Mouse (Mus musculus): ENCODE measurements around the gene Boll. TPM values are rescaled to one million over a fixed set of nuclear protein-coding genes. Genes with fewer than 3 reads are reported as not detected.
A peak's percentile ranks its signal among the peaks of the same experiment; 100 is the strongest.
"Not testable (repeated sequence)": the region's sequence is repeated elsewhere in the genome, so short reads cannot be mapped to it uniquely, and the experiment has no call there.

Gene Boll
- polyA plus RNA-seq, 1 experiment from 2014 or later: 0.90 TPM

DNA sequence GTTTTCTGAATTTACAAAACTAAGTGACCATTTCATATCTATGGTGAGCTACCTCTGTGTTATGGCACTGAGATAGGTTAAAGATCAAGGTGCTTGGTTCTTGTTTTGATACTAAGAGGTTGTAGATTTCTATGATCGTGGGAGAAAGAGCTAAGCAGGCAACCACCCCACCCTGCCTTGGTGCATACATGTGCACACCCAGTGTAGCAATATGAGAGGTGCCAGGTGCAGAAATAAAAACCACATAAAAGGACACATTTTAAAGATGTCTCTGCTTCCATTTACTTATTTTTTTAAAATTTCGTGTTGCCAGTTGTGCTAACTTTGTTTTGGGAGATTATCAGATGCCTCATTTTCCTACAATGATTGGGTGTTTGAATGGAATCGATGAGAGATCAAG is 9.4 kb upstream of the Boll start:
- H3K4me3 ChIP-seq: no peak overlapping the region
- H3K4me1 ChIP-seq: no peaks in the 10 kb centered on the region
- no peak overlapping the region for H3K9ac ChIP-seq
- H3K36me3 ChIP-seq: no peaks in the 10 kb centered on the region
- 84% methylated on average over 3 of the region's 3 CpGs for WGBS
- no peak overlapping the region for H3K4me2 ChIP-seq
- H3K27me3 ChIP-seq: no peaks in the 10 kb centered on the region
- H3K27ac ChIP-seq: no peak overlapping the region
- H3K9me3 ChIP-seq: no peaks in the 10 kb centered on the region
- ATAC-seq (ENCODE audit: insufficient number of reproducible peaks, insufficient read depth, low FRiP score, low TSS enrichment, low read depth): no peak

DNA sequence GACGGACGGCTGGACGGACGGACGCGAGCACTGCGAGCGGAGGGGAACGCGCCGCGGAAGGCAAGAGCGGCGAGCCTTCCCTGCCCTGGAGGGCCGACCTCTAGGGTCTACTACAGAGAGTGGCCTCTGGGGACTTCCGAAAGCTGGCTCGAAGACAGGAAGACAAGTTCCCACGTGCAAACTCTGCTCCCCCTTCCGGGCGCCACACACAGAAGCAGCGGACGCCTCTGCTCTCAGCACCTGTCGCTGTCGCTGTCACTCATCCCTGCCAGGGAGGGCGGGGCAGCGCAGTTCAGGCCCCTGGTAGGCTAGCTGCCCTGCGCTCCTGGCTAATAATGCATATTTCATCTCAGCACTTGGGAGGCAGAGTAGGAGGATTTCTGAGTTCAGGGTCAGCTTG is 317 bp upstream of the Boll start:
- peaks cover 6% of the 10 kb centered on the region for H3K9me3 ChIP-seq

DNA sequence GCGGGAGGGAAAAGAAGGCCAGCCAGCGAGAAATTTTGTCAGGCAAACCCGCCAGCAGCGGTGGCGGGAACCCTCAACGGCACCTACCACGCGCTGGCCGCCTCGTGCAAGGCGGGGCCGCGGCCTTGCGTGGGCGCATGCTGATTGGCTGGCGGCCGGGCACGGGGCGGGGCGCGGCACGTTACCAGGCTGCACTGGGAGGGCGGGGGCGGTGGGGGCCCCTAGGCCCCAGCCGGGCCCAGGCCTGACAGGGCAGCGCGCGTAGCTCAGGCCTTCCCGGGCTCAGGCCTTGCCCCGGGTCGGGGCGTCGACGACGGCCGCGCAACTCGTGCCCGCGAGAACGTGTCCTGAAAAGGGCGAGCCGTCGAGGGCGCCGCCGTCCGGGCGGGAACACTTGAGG is 635 bp downstream of the Boll start:
- Histone ChIP-seq H3K9me3 (peaks cover 6% of the 10 kb centered on the region), H3K27me3 (peaks cover 39% of the 10 kb centered on the region), H3K36me3 (no peaks in the 10 kb centered on the region), H3K4me1 (peaks cover 5% of the 10 kb centered on the region), H3K27ac (no peak overlapping the region), H3K9ac (no peak overlapping the region), H3K4me3 (peak overlapping the region; percentile 50), H3K4me2 (peak overlapping the region; percentile 64)
- WGBS: 52% methylated on average over 39 of the region's 49 CpGs
- ATAC-seq (ENCODE audit: insufficient number of reproducible peaks, insufficient read depth, low FRiP score, low TSS enrichment, low read depth): peak; percentile 26; the same call in 1 of the 2 replicates

More for the DNA sequence above, 317 bp upstream of the Boll start:
- H3K27me3 ChIP-seq: peaks cover 39% of the 10 kb centered on the region
- peak overlapping the region; percentile 21; the same call in 1 of the 2 replicates for H3K9ac ChIP-seq
- peak overlapping the region; percentile 64 for H3K4me2 ChIP-seq
- under 1% methylated on average over 23 of the region's 27 CpGs for WGBS
- peaks cover 5% of the 10 kb centered on the region for H3K4me1 ChIP-seq
- 0 out of 2 replicates have a peak, but pooled peaks have one; percentile 48 for ATAC-seq (ENCODE audit: insufficient number of reproducible peaks, insufficient read depth, low FRiP score, low TSS enrichment, low read depth)
- H3K4me3 ChIP-seq: peak overlapping the region; percentile 50
- no peak overlapping the region for H3K27ac ChIP-seq
- no peaks in the 10 kb centered on the region for H3K36me3 ChIP-seq

DNA sequence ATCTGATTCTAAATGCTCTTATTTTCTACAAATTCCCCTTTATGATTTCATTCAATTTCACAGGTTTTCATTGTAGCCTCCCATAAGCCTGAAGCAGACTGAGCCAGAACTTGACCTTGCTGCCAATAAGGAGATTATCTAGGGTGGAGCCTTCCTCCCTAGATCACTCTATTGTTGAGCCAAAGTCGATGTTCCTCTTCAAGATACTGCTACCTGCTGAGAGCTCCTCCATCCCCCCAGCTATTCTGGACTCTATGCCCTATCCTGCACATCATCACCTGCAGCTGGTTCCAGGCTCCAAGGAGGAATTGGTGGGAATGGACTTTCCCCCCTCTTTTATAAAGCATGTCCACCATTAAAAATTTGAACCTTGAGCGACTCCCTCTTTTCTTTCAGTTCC is 11.4 kb downstream of the Boll start:
- not testable (repeated sequence) for ATAC-seq (ENCODE audit: insufficient number of reproducible peaks, insufficient read depth, low FRiP score, low TSS enrichment, low read depth); H3K4me2 ChIP-seq
- whole genome bisulfite sequencing: 71% methylated on average over 2 of the region's 2 CpGs

GRCm38 (mm10) chr1:55325496-55325895 is 37.8 kb downstream of the Boll start:
- H3K9ac ChIP-seq; H3K4me1 ChIP-seq; H3K27me3 ChIP-seq; H3K4me2 ChIP-seq; H3K9me3 ChIP-seq; H3K27ac ChIP-seq; H3K36me3 ChIP-seq; H3K4me3 ChIP-seq; ATAC-seq (ENCODE audit: insufficient number of reproducible peaks, insufficient read depth, low FRiP score, low TSS enrichment, low read depth): not testable (repeated sequence)
- WGBS: 82% methylated on average over 5 of the region's 5 CpGs

More for the DNA sequence above, 11.4 kb downstream of the Boll start:
- not testable (repeated sequence) for H3K9me3 ChIP-seq, H3K4me3 ChIP-seq, H3K36me3 ChIP-seq, H3K4me1 ChIP-seq, H3K9ac ChIP-seq, H3K27ac ChIP-seq, H3K27me3 ChIP-seq

DNA sequence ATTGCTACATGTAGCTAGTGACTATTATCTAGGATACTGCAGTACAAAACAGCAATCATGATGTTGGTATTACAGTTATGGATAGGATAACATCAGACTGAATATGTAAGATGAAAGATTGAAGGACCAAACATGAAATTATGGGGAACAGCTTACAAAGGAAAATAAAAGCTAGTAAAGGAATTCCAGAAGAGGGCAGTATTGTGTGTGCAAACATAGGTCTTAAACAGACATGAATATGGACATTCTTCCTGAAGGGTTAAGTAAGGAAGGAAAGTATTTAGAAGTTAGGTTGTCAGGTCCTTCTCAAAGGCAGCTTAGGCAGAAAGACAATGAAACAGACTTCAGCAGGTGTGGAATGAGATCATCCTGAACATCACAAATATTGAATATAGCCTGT is 62.2 kb downstream of the Boll start:
- H3K4me2 ChIP-seq: no peak overlapping the region
- no peak for ATAC-seq (ENCODE audit: insufficient number of reproducible peaks, insufficient read depth, low FRiP score, low TSS enrichment, low read depth)

GRCm38 (mm10) chr1:55279081-55279480 is 84.2 kb downstream of the Boll start:
- no peak overlapping the region for H3K9ac ChIP-seq
- no peaks in the 10 kb centered on the region for H3K9me3 ChIP-seq
- no peaks in the 10 kb centered on the region for H3K27me3 ChIP-seq
- H3K4me3 ChIP-seq: no peak overlapping the region
- no peak overlapping the region for H3K4me2 ChIP-seq
- H3K4me1 ChIP-seq: no peaks in the 10 kb centered on the region
- no peak for ATAC-seq (ENCODE audit: insufficient number of reproducible peaks, insufficient read depth, low FRiP score, low TSS enrichment, low read depth)
- no peak overlapping the region for H3K27ac ChIP-seq
- 68% methylated on average over 9 of the region's 9 CpGs for WGBS
- H3K36me3 ChIP-seq: no peaks in the 10 kb centered on the region

More for the DNA sequence above, 62.2 kb downstream of the Boll start:
- H3K4me3 ChIP-seq: no peak overlapping the region
- 0 out of 2 replicates have a peak, but pooled peaks cover 7% of the 10 kb centered on the region for H3K9me3 ChIP-seq
- no peaks in the 10 kb centered on the region for H3K36me3 ChIP-seq
- H3K9ac ChIP-seq: no peak overlapping the region
- H3K27ac ChIP-seq: no peak overlapping the region
- no peaks in the 10 kb centered on the region for H3K27me3 ChIP-seq
- H3K4me1 ChIP-seq: no peaks in the 10 kb centered on the region

- Histone ChIP-seq H3K4me1 (no peaks in the 10 kb centered on the region), H3K4me2 (no peak overlapping the region), H3K27ac (no peak overlapping the region), H3K36me3 (no peaks in the 10 kb centered on the region), H3K27me3 (no peaks in the 10 kb centered on the region), H3K4me3 (no peak overlapping the region), H3K9ac (no peak overlapping the region), H3K9me3 (no peaks in the 10 kb centered on the region)
- no peak for ATAC-seq (ENCODE audit: insufficient number of reproducible peaks, insufficient read depth, low FRiP score, low TSS enrichment, low read depth)
- 65% methylated on average over 2 of the region's 2 CpGs for WGBS
Observed at GRCm38 (mm10) chr1:55265447-55265846, 97.8 kb downstream of the Boll start.

DNA sequence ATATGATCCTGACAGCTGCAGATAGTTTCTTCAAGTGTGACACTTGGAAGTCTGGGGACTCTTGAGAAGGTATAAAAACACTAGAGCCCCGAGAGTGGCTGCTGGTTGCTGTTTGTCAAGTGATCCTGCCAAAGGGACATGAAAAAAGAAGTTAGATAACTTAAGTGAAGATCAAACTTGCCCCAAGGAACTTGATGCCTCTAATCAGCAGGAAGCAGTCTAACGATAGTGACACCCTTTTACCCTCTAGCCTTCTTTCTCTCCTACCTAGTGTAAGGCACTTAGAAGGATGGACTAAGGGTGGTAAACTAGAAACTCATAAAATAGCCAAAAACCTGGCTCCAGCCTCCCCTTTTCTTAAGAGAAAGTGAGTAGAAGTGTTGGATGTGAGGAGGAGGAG is 98.9 kb downstream of the Boll start:
- no peaks in the 10 kb centered on the region for H3K36me3 ChIP-seq
- H3K27me3 ChIP-seq: no peaks in the 10 kb centered on the region
- H3K4me3 ChIP-seq: no peak overlapping the region
- no peaks in the 10 kb centered on the region for H3K9me3 ChIP-seq
- whole genome bisulfite sequencing: 40% methylated on average over 2 of the region's 2 CpGs
- no peak overlapping the region for H3K27ac ChIP-seq
- no peak overlapping the region for H3K9ac ChIP-seq
- ATAC-seq (ENCODE audit: insufficient number of reproducible peaks, insufficient read depth, low FRiP score, low TSS enrichment, low read depth): no peak
- no peak overlapping the region for H3K4me2 ChIP-seq
- no peaks in the 10 kb centered on the region for H3K4me1 ChIP-seq

DNA sequence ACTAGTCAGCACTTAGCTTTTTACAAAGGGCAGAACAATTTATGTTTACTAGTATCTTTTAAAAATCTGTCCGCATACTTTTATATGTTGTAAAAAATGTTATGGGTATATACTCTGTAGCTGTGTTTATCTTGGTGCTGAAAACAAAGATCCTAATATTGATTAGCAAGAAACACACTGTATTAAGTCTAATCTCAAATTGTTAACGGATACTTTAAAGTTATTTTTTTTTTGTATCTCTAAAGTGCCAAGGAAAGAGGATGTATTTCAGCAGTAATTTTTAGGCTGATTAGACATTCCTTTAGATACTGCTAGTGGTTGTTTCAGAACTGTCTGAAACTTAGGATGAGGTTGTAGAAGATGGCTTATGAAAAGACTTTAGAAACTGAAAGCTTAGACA is 116.9 kb downstream of the Boll start:
- no peaks in the 10 kb centered on the region for H3K36me3 ChIP-seq
- H3K9me3 ChIP-seq: no peaks in the 10 kb centered on the region
- no peak for ATAC-seq (ENCODE audit: insufficient number of reproducible peaks, insufficient read depth, low FRiP score, low TSS enrichment, low read depth)
- H3K27ac ChIP-seq: no peak overlapping the region
- no peak overlapping the region for H3K9ac ChIP-seq
- H3K4me3 ChIP-seq: no peak overlapping the region
- H3K4me1 ChIP-seq: no peaks in the 10 kb centered on the region
- no peak overlapping the region for H3K4me2 ChIP-seq
- no peaks in the 10 kb centered on the region for H3K27me3 ChIP-seq
- 84% methylated on average over 2 of the region's 2 CpGs for WGBS

- peak overlapping the region; percentile 91 for H3K4me2 ChIP-seq
- no peak overlapping the region for H3K27ac ChIP-seq
- H3K9ac ChIP-seq: peak overlapping the region; percentile 84; the same call in 1 of the 2 replicates
- peak overlapping the region; percentile 82 for H3K4me3 ChIP-seq
- ATAC-seq (ENCODE audit: insufficient number of reproducible peaks, insufficient read depth, low FRiP score, low TSS enrichment, low read depth): no peak
- H3K36me3 ChIP-seq: no peaks in the 10 kb centered on the region
- H3K27me3 ChIP-seq: no peaks in the 10 kb centered on the region
- 3% methylated on average over 1 of the region's 1 CpGs for WGBS
- H3K9me3 ChIP-seq: no peaks in the 10 kb centered on the region
- peaks cover 28% of the 10 kb centered on the region for H3K4me1 ChIP-seq
Observed at GRCm38 (mm10) chr1:55239237-55239636, 124.0 kb downstream of the Boll start.

DNA sequence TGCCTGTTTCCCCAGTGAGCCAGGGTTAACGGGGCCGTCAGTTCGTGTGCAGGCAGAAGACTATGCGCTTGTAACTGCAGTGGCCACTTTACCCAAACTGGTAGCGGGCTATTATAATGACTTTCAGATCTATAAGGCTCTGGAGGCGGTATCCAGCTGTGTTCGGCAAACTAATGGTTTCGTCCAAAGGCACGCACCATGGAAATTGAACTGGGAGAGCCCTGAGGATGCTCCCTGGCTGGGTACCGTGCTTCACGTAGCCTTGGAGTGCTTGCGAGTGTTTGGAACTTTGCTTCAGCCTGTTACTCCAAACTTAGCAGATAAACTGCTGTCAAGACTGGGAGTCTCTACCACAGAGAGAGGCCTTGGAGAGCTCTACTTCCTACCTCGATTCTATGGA is 124.8 kb downstream of the Boll start:
- no peak for ATAC-seq (ENCODE audit: insufficient number of reproducible peaks, insufficient read depth, low FRiP score, low TSS enrichment, low read depth)
- peak overlapping the region; percentile 84 for H3K9ac ChIP-seq
- peaks cover 28% of the 10 kb centered on the region for H3K4me1 ChIP-seq
- 22% methylated on average over 13 of the region's 13 CpGs for WGBS
- no peak overlapping the region for H3K27ac ChIP-seq
- H3K9me3 ChIP-seq: no peaks in the 10 kb centered on the region
- H3K27me3 ChIP-seq: no peaks in the 10 kb centered on the region
- H3K4me3 ChIP-seq: peak overlapping the region; percentile 82
- H3K36me3 ChIP-seq: no peaks in the 10 kb centered on the region
- peak overlapping the region; percentile 91 for H3K4me2 ChIP-seq
